9 mouse cellular contexts compared by ENCODE assay signal in genomic region chr5:139129078-139129477, GRCm38 (mm10). TPM values are rescaled to one million over a fixed set of nuclear protein-coding genes. Genes with fewer than 3 reads are reported as not detected.
A peak's percentile ranks its signal among the peaks of the same experiment; 100 is the strongest.
DNase-seq lines count a peak whose midpoint lies in the region; ATAC-seq and TF ChIP-seq lines count a peak whose summit lies in the region.
"Had no signal": no experiment of that assay in that cellular context is flagged by ENCODE, and none has a peak within 500 bp of the region (broad histone marks: within the 10 kb centered on the region; RNA-seq: fewer than 3 reads in every experiment).

No protein-coding gene starts in this region.

- H3K27me3 ChIP-seq in heart, embryonic 14.5 days (ENCODE audit: control insufficient read depth, insufficient read depth, low read length) = peaks cover 12% of the 10 kb centered on the region; the same call in 1 of the 2 replicates
- H3K27me3 ChIP-seq in ES-Bruce4 (ENCODE audit: control insufficient read depth, insufficient read depth, low read length, poor library complexity, severe bottlenecking) = no peaks in the 10 kb centered on the region
- H3K27me3 ChIP-seq in intestine, embryonic 14.5 days (replicated peaks; ENCODE audit: control insufficient read depth, insufficient read depth, low read length) = no peaks in the 10 kb centered on the region
- H3K27me3 ChIP-seq in neural tube, embryonic 13.5 days = peaks cover 12% of the 10 kb centered on the region
- H3K27me3 ChIP-seq: Patski had no signal

- H3K4me3 ChIP-seq in heart, embryonic 14.5 days (ENCODE audit: control insufficient read depth in 1 of 2, insufficient read depth in 1 of 2, low read depth in 1 of 2, low read length in 2 of 2) = peak overlapping the region; percentile 58 to 60
- H3K4me3 ChIP-seq in ES-Bruce4 (ENCODE audit: low read depth, low read length) = peak overlapping the region; percentile 75
- peak overlapping the region; percentile 64 for H3K4me3 ChIP-seq in intestine, embryonic 14.5 days (ENCODE audit: low read depth, low read length)
- peak overlapping the region; percentile 56 for H3K4me3 ChIP-seq in neural tube, embryonic 13.5 days

- ATAC-seq in heart, embryonic 14.5 days (ENCODE audit: insufficient number of reproducible peaks, insufficient read depth, low FRiP score, low read depth) = peak; percentile 45; the same call in 1 of the 2 replicates
- ATAC-seq in intestine, embryonic 14.5 days (replicated peaks; ENCODE audit: low FRiP score, low TSS enrichment, low read depth) = peak; percentile 54; the same call in 1 of the 2 replicates
- ATAC-seq in neural tube, embryonic 13.5 days (ENCODE audit: low read depth) = peak; percentile 82
- no peak for ATAC-seq in monocyte, adult 5-6 weeks (replicated peaks; ENCODE audit: insufficient number of reproducible peaks, low FRiP score, low TSS enrichment, poor library complexity, severe bottlenecking)
- ATAC-seq: Patski had no signal

- TF ChIP-seq EP300 in ES-Bruce4 (IDR thresholded peaks at IDR 0.05; ENCODE audit: insufficient read depth, low read depth, low read length) = no peak

- no peaks in the 10 kb centered on the region for H3K9me3 ChIP-seq in heart, embryonic 14.5 days (ENCODE audit: control insufficient read depth, low read length)
- no peaks in the 10 kb centered on the region for H3K9me3 ChIP-seq in ES-Bruce4 (replicated peaks; ENCODE audit: control insufficient read depth, insufficient read depth, low read length, poor library complexity, severe bottlenecking)
- H3K9me3 ChIP-seq in intestine, embryonic 14.5 days (ENCODE audit: control insufficient read depth, low read length) = no peaks in the 10 kb centered on the region
- H3K9me3 ChIP-seq in neural tube, embryonic 13.5 days = no peaks in the 10 kb centered on the region

- intact Hi-C loops in heart, postnatal 10 days (cut with DNase I) = no loop called here

- TF ChIP-seq CTCF in ES-Bruce4 (IDR thresholded peaks at IDR 0.05; ENCODE audit: low read depth, low read length) = no peak

- H3K4me2 ChIP-seq in heart, embryonic 14.5 days (ENCODE audit: low read length) = peak overlapping the region; percentile 90
- peak overlapping the region; percentile 80 for H3K4me2 ChIP-seq in intestine, embryonic 14.5 days (ENCODE audit: low read length)
- H3K4me2 ChIP-seq in neural tube, embryonic 13.5 days = peak overlapping the region; percentile 75

- peak overlapping the region; percentile 73 for H3K9ac ChIP-seq in heart, embryonic 14.5 days (ENCODE audit: low read length)
- H3K9ac ChIP-seq in ES-Bruce4 (ENCODE audit: low read depth, poor library complexity, severe bottlenecking) = peak overlapping the region; percentile 35
- H3K9ac ChIP-seq in intestine, embryonic 14.5 days (ENCODE audit: low read length) = peak overlapping the region; percentile 63
- H3K9ac ChIP-seq in neural tube, embryonic 13.5 days = peak overlapping the region; percentile 85

- DNase-seq in heart, postnatal 10 days = no peak
- DNase-seq in cerebellum, postnatal 10 days = peak; percentile 42 to 54
- DNase-seq in intestine, embryonic 14.5 days (ENCODE audit: low spot score) = peak; percentile 68
- DNase-seq in ovary, postnatal 10 days (ENCODE audit: low spot score) = no peak

- H3K4me1 ChIP-seq in heart, embryonic 14.5 days (ENCODE audit: control insufficient read depth in 2 of 2, insufficient read depth in 2 of 2, low read length in 2 of 2) = peaks cover 2 to 5% of the 10 kb centered on the region in 2 experiments; a peak in 3 of 4 replicates
- no peaks in the 10 kb centered on the region for H3K4me1 ChIP-seq in ES-Bruce4 (ENCODE audit: control insufficient read depth, insufficient read depth, low read length)
- H3K4me1 ChIP-seq in intestine, embryonic 14.5 days (replicated peaks; ENCODE audit: control insufficient read depth, insufficient read depth, low read length) = 0 out of 2 replicates have a peak, but pooled peaks cover 7% of the 10 kb centered on the region
- H3K4me1 ChIP-seq in neural tube, embryonic 13.5 days (replicated peaks) = peaks cover 21% of the 10 kb centered on the region

- no peak overlapping the region for H3K27ac ChIP-seq in heart, embryonic 14.5 days (replicated peaks in 1 of 2; ENCODE audit: control insufficient read depth in 1 of 2, insufficient read depth in 1 of 2, low read depth in 2 of 2, low read length in 2 of 2)
- no peak overlapping the region for H3K27ac ChIP-seq in ES-Bruce4 (ENCODE audit: insufficient read depth, low read length)
- peak overlapping the region; percentile 0; the same call in 1 of the 2 replicates for H3K27ac ChIP-seq in intestine, embryonic 14.5 days (ENCODE audit: low read depth)
- H3K27ac ChIP-seq in neural tube, embryonic 13.5 days (replicated peaks) = peak overlapping the region; percentile 82

- no peak for TF ChIP-seq POLR2A in ES-Bruce4 (IDR thresholded peaks at IDR 0.05; ENCODE audit: insufficient read depth, low read length)

- WGBS in heart, embryonic 14.5 days = 2% methylated on average over 12 of the region's 12 CpGs
- 7% methylated on average over 12 of the region's 12 CpGs for WGBS in intestine, embryonic 14.5 days
- 11% methylated on average over 12 of the region's 12 CpGs for WGBS in neural tube, embryonic 13.5 days

- H3K36me3 ChIP-seq in heart, embryonic 14.5 days (ENCODE audit: control insufficient read depth, insufficient read depth, low read length) = no peaks in the 10 kb centered on the region
- H3K36me3 ChIP-seq in ES-Bruce4 (ENCODE audit: control insufficient read depth, insufficient read depth, low read length, poor library complexity, severe bottlenecking) = no peaks in the 10 kb centered on the region
- H3K36me3 ChIP-seq in intestine, embryonic 14.5 days (ENCODE audit: control insufficient read depth, insufficient read depth, low read length) = peaks cover 3% of the 10 kb centered on the region
- H3K36me3 ChIP-seq in neural tube, embryonic 13.5 days = peaks cover 23% of the 10 kb centered on the region

RNA-seq across cellular contexts. Expression of gene Prkar1b, which starts 20.7 kb away (rescaled TPM):
- polyA plus RNA-seq in heart, embryonic 14.5 days (2014; fragmentation: Nextera tagmentation; extraction: Ambion mirVana) = 9.5 and 9.9 TPM in 2 replicates
- 1 to 10 TPM; 1.5 to 3.5 TPM for total RNA-seq in heart, postnatal 10 days (2021)
- polyA plus RNA-seq in ES-Bruce4 (2011; ENCODE audit: insufficient read depth, insufficient read length, low read depth, missing spikeins) = 8.2 and 9.4 TPM in 2 replicates
- 25.6 and 26.7 TPM in 2 replicates for polyA plus RNA-seq in intestine, embryonic 14.5 days (2014; fragmentation: Nextera tagmentation; extraction: Ambion mirVana)
- polyA plus RNA-seq in neural tube, embryonic 13.5 days (2015; fragmentation: Nextera tagmentation; extraction: Ambion mirVana) = 183 and 196 TPM in 2 replicates
- total RNA-seq in monocyte, adult 5-6 weeks (2017) = 17.1 TPM in 1 of 3 replicates, not detected in the others

RNA-seq across cellular contexts. Expression of gene Dnaaf5, which starts 20.9 kb away (rescaled TPM):
- polyA plus RNA-seq in heart, embryonic 14.5 days (2014; fragmentation: Nextera tagmentation; extraction: Ambion mirVana) = 6.4 and 6.5 TPM in 2 replicates
- total RNA-seq in heart, postnatal 10 days (2021) = 10 to 100 TPM; 17.9 to 18.0 TPM
- 21.6 and 22.6 TPM in 2 replicates for polyA plus RNA-seq in ES-Bruce4 (2011; ENCODE audit: insufficient read depth, insufficient read length, low read depth, missing spikeins)
- polyA plus RNA-seq in intestine, embryonic 14.5 days (2014; fragmentation: Nextera tagmentation; extraction: Ambion mirVana) = 7.4 and 7.9 TPM in 2 replicates
- 4.6 and 4.8 TPM in 2 replicates for polyA plus RNA-seq in neural tube, embryonic 13.5 days (2015; fragmentation: Nextera tagmentation; extraction: Ambion mirVana)
- 5.8 to 11.9 TPM (median 6.1 TPM) in 3 replicates for total RNA-seq in monocyte, adult 5-6 weeks (2017)

Comparison
In these comparisons a context has a peak if more than half of its experiments do, and no peak if none do; other contexts are left out.
1. H3K27ac ChIP-seq: peak in intestine, embryonic 14.5 days (single experiment) and neural tube, embryonic 13.5 days (single experiment); none in heart, embryonic 14.5 days (0 of 2) and ES-Bruce4 (single experiment).
2. H3K9ac ChIP-seq: peak in every context shown above with its lines; median percentile 85 in neural tube, embryonic 13.5 days; 73 in heart, embryonic 14.5 days; 63 in intestine, embryonic 14.5 days; 35 in ES-Bruce4.
3. DNase-seq: peak in cerebellum, postnatal 10 days (2 of 2) and intestine, embryonic 14.5 days (single experiment); none in heart, postnatal 10 days (0 of 2) and ovary, postnatal 10 days (single experiment).
4. Peak in every context shown above with its lines, with median percentiles within 50 percentile points of each other: H3K4me2 ChIP-seq and H3K4me3 ChIP-seq.